Mouse (Mus musculus): ENCODE measurements around the gene Soat2. TPM values are rescaled to one million over a fixed set of nuclear protein-coding genes. Genes with fewer than 3 reads are reported as not detected.
A peak's percentile ranks its signal among the peaks of the same experiment; 100 is the strongest.

The Soat2 gene
- polyA plus RNA-seq, 1 experiment from 2014 or later, result 0.16 TPM

- peak overlapping the region; percentile 100 for H3K27ac ChIP-seq (ENCODE audit: low read length)
- TF ChIP-seq CTCF (IDR thresholded peaks at IDR 0.05) (no peak), EP300 (IDR thresholded peaks at IDR 0.05) (peak; percentile 98)
- peak overlapping the region; percentile 93 for H3K9ac ChIP-seq (replicated peaks; ENCODE audit: low read depth)
- WGBS, result 12% methylated on average over 12 of the region's 12 CpGs
- H3K4me3 ChIP-seq (ENCODE audit: low read depth, low read length), result peak overlapping the region; percentile 48
- DNase-seq (ENCODE audit: low spot score) (peak; percentile 96), ATAC-seq (peak; percentile 49)
- H3K9me3 ChIP-seq (ENCODE audit: low read length), result no peaks in the 10 kb centered on the region
- peak overlapping the region; percentile 87 for H3K4me2 ChIP-seq (replicated peaks; ENCODE audit: low read depth, low read length)
- H3K4me1 ChIP-seq (ENCODE audit: insufficient read depth, low read depth, low read length), result peaks cover 48% of the 10 kb centered on the region
- peaks cover 27% of the 10 kb centered on the region for H3K36me3 ChIP-seq (ENCODE audit: insufficient read depth, low read length)
- no peaks in the 10 kb centered on the region for H3K27me3 ChIP-seq (replicated peaks; ENCODE audit: insufficient read depth, low read length)
Measured at GRCm38 (mm10) chr15:102103947-102104555, 46.3 kb upstream of the Soat2 start.

GRCm38 (mm10) chr15:102105360-102105759 lies 45.0 kb upstream of the Soat2 start:
- Histone ChIP-seq H3K27ac (ENCODE audit: low read length) (peak overlapping the region; percentile 100), H3K4me2 (replicated peaks; ENCODE audit: low read depth, low read length) (peak overlapping the region; percentile 87), H3K4me1 (ENCODE audit: insufficient read depth, low read depth, low read length) (peaks cover 40% of the 10 kb centered on the region; the same call in 1 of the 2 replicates), H3K36me3 (ENCODE audit: insufficient read depth, low read length) (peaks cover 37% of the 10 kb centered on the region), H3K9ac (replicated peaks; ENCODE audit: low read depth) (no peak overlapping the region), H3K27me3 (replicated peaks; ENCODE audit: insufficient read depth, low read length) (no peaks in the 10 kb centered on the region), H3K9me3 (ENCODE audit: low read length) (no peaks in the 10 kb centered on the region), H3K4me3 (ENCODE audit: low read depth, low read length) (peak overlapping the region; percentile 6; the same call in 1 of the 2 replicates)
- peak; percentile 4 for ATAC-seq
- TF ChIP-seq CTCF (IDR thresholded peaks at IDR 0.05), result no peak
- no peak for TF ChIP-seq EP300 (IDR thresholded peaks at IDR 0.05)
- peak; percentile 91 for DNase-seq (ENCODE audit: low spot score)
- 10% methylated on average over 4 of the region's 5 CpGs for WGBS

GRCm38 (mm10) chr15:102105764-102106730 lies 44.3 kb upstream of the Soat2 start:
- peak; percentile 64 for DNase-seq (ENCODE audit: low spot score)
- no peak for ATAC-seq
- peak; percentile 55 for TF ChIP-seq CTCF (IDR thresholded peaks at IDR 0.05)
- no peak for TF ChIP-seq EP300 (IDR thresholded peaks at IDR 0.05)
- WGBS, result 33% methylated on average over 18 of the region's 18 CpGs
- H3K9me3 ChIP-seq (ENCODE audit: low read length), result no peaks in the 10 kb centered on the region
- H3K9ac ChIP-seq (replicated peaks; ENCODE audit: low read depth), result no peak overlapping the region
- H3K4me2 ChIP-seq (replicated peaks; ENCODE audit: low read depth, low read length), result peak overlapping the region; percentile 87
- H3K27me3 ChIP-seq (replicated peaks; ENCODE audit: insufficient read depth, low read length), result no peaks in the 10 kb centered on the region
- no peak overlapping the region for H3K4me3 ChIP-seq (ENCODE audit: low read depth, low read length)
- H3K4me1 ChIP-seq (ENCODE audit: insufficient read depth, low read depth, low read length), result peaks cover 39% of the 10 kb centered on the region; the same call in 1 of the 2 replicates
- H3K27ac ChIP-seq (ENCODE audit: low read length), result 0 out of 2 replicates have a peak overlapping the region, but pooled peaks have one; percentile 38
- H3K36me3 ChIP-seq (ENCODE audit: insufficient read depth, low read length), result peaks cover 44% of the 10 kb centered on the region

GRCm38 (mm10) chr15:102106754-102107456 lies 43.4 kb upstream of the Soat2 start:
- whole genome bisulfite sequencing, result 39% methylated on average over 37 of the region's 38 CpGs
- ATAC-seq (no peak), DNase-seq (ENCODE audit: low spot score) (peak; percentile 35)
- no peaks in the 10 kb centered on the region for H3K27me3 ChIP-seq (replicated peaks; ENCODE audit: insufficient read depth, low read length)
- peaks cover 52% of the 10 kb centered on the region for H3K36me3 ChIP-seq (ENCODE audit: insufficient read depth, low read length)
- H3K9me3 ChIP-seq (ENCODE audit: low read length), result no peaks in the 10 kb centered on the region
- TF ChIP-seq EP300 (IDR thresholded peaks at IDR 0.05), result no peak
- TF ChIP-seq CTCF (IDR thresholded peaks at IDR 0.05), result no peak; the same call in 1 of the 2 replicates
- no peak overlapping the region for H3K9ac ChIP-seq (replicated peaks; ENCODE audit: low read depth)
- H3K27ac ChIP-seq (ENCODE audit: low read length), result no peak overlapping the region
- H3K4me2 ChIP-seq (replicated peaks; ENCODE audit: low read depth, low read length), result peak overlapping the region; percentile 87
- H3K4me1 ChIP-seq (ENCODE audit: insufficient read depth, low read depth, low read length), result peaks cover 33% of the 10 kb centered on the region; the same call in 1 of the 2 replicates
- no peak overlapping the region for H3K4me3 ChIP-seq (ENCODE audit: low read depth, low read length)

GRCm38 (mm10) chr15:102107689-102108573 lies 42.4 kb upstream of the Soat2 start:
- H3K4me2 ChIP-seq (replicated peaks; ENCODE audit: low read depth, low read length), result no peak overlapping the region
- H3K9me3 ChIP-seq (ENCODE audit: low read length), result no peaks in the 10 kb centered on the region

More at GRCm38 (mm10) chr15:102107689-102108573, 42.4 kb upstream of the Soat2 start:
- H3K27ac ChIP-seq (ENCODE audit: low read length), result 0 out of 2 replicates have a peak overlapping the region, but pooled peaks have one; percentile 38
- no peak overlapping the region for H3K9ac ChIP-seq (replicated peaks; ENCODE audit: low read depth)
- peak; percentile 82 for DNase-seq (ENCODE audit: low spot score)
- TF ChIP-seq CTCF (IDR thresholded peaks at IDR 0.05) (peak; percentile 84), EP300 (IDR thresholded peaks at IDR 0.05) (no peak)
- H3K4me1 ChIP-seq (ENCODE audit: insufficient read depth, low read depth, low read length), result peaks cover 33% of the 10 kb centered on the region; the same call in 1 of the 2 replicates
- no peak overlapping the region for H3K4me3 ChIP-seq (ENCODE audit: low read depth, low read length)
- WGBS, result 48% methylated on average over 13 of the region's 13 CpGs
- no peaks in the 10 kb centered on the region for H3K27me3 ChIP-seq (replicated peaks; ENCODE audit: insufficient read depth, low read length)
- H3K36me3 ChIP-seq (ENCODE audit: insufficient read depth, low read length), result peaks cover 63% of the 10 kb centered on the region
- no peak for ATAC-seq
